Mouse (Mus musculus): Measurements from ENCODE around the gene Ttll3. TPM values are rescaled to one million over a fixed set of nuclear protein-coding genes. Genes with fewer than 3 reads are reported as not detected.
A peak's percentile ranks its signal among the peaks of the same experiment; 100 is the strongest.

The Ttll3 gene
- total and polyA plus RNA-seq, 3 experiments = 5.7 to 11.2 TPM; not detected in 1

GRCm38 (mm10) chr6:113418441-113419198 lies 29.6 kb downstream of the Ttll3 start:
- Histone ChIP-seq H3K36me3 (ENCODE audit: control insufficient read depth in 1 of 2, insufficient read depth in 2 of 2, low read length in 2 of 2) (peaks cover 0 to 7% of the 10 kb centered on the region in 2 experiments; a peak in 2 of 4 replicates), H3K27me3 (ENCODE audit: control insufficient read depth in 1 of 2, insufficient read depth in 2 of 2, low read length in 2 of 2) (no peaks in the 10 kb centered on the region), H3K27ac (ENCODE audit: control insufficient read depth, low read depth, low read length) (peak overlapping the region; percentile 30), H3K79me2 (ENCODE audit: control insufficient read depth, insufficient read depth, low read length, poor library complexity) (peaks cover 6% of the 10 kb centered on the region), H3K4me1 (ENCODE audit: control insufficient read depth in 1 of 2, insufficient read depth in 2 of 2, low read length in 2 of 2) (peaks cover 6 to 20% of the 10 kb centered on the region in 2 experiments; a peak in 3 of 4 replicates), H3K9ac (ENCODE audit: control insufficient read depth, low read depth, low read length, poor library complexity, severe bottlenecking) (peak overlapping the region; percentile 81), H3K4me3 (ENCODE audit: control insufficient read depth in 1 of 2, insufficient read depth in 1 of 2, low read depth in 2 of 2, low read length in 2 of 2) (peak overlapping the region; percentile 76 to 96), H3K9me3 (replicated peaks; ENCODE audit: insufficient read depth, low read length) (no peaks in the 10 kb centered on the region)
- peak; percentile 66 for TF ChIP-seq MAX (IDR thresholded peaks at IDR 0.05; ENCODE audit: low read length)
- no peak for TF ChIP-seq BHLHE40 (IDR thresholded peaks at IDR 0.05; ENCODE audit: borderline replicate concordance, low read depth, low read length)
- no peak for DNase-seq (ENCODE audit: low read depth, low spot score)

- Histone ChIP-seq H3K4me3 (ENCODE audit: control insufficient read depth in 1 of 2, insufficient read depth in 1 of 2, low read depth in 2 of 2, low read length in 2 of 2) (peak within 1 kb of the TSS; percentile 76 to 96), H3K79me2 (ENCODE audit: control insufficient read depth, insufficient read depth, low read length, poor library complexity) (peaks cover 6% of the 10 kb centered on the region), H3K36me3 (ENCODE audit: control insufficient read depth in 1 of 2, insufficient read depth in 2 of 2, low read length in 2 of 2) (peaks cover 0 to 7% of the 10 kb centered on the region in 2 experiments; a peak in 2 of 4 replicates), H3K9me3 (replicated peaks; ENCODE audit: insufficient read depth, low read length) (no peaks in the 10 kb centered on the region), H3K9ac (ENCODE audit: control insufficient read depth, low read depth, low read length, poor library complexity, severe bottlenecking) (peak within 1 kb of the TSS; percentile 81), H3K27ac (ENCODE audit: control insufficient read depth, low read depth, low read length) (peak within 1 kb of the TSS; percentile 30), H3K27me3 (ENCODE audit: control insufficient read depth in 1 of 2, insufficient read depth in 2 of 2, low read length in 2 of 2) (no peaks in the 10 kb centered on the region), H3K4me1 (ENCODE audit: control insufficient read depth in 1 of 2, insufficient read depth in 2 of 2, low read length in 2 of 2) (peaks cover 6 to 20% of the 10 kb centered on the region in 2 experiments; a peak in 3 of 4 replicates)
- peak; percentile 80 for TF ChIP-seq ZMIZ1 (IDR thresholded peaks at IDR 0.05; ENCODE audit: low read depth, low read length)
- TF ChIP-seq GATA1 (IDR thresholded peaks at IDR 0.05; ENCODE audit: low read depth, low read length) = no peak
- no peak for TF ChIP-seq EP300 (IDR thresholded peaks at IDR 0.05; ENCODE audit: low read depth in 1 of 2, low read length in 2 of 2)
- peak; percentile 71; the same call in 1 of the 2 replicates for TF ChIP-seq TBP (IDR thresholded peaks at IDR 0.05; ENCODE audit: low read depth, low read length)
- TF ChIP-seq UBTF (IDR thresholded peaks at IDR 0.05; ENCODE audit: borderline replicate concordance, insufficient read depth, low read depth, low read length) = no peak
- TF ChIP-seq POLR2A (IDR thresholded peaks at IDR 0.05; ENCODE audit: control insufficient read depth in 1 of 2, insufficient read depth in 1 of 2, low read depth in 1 of 2, low read length in 2 of 2, poor library complexity in 1 of 2) = peak; percentile 76 to 92; a peak in 3 of 4 replicates
- TF ChIP-seq USF2 (IDR thresholded peaks at IDR 0.05; ENCODE audit: borderline replicate concordance in 1 of 2, insufficient read depth in 1 of 2, low read depth in 1 of 2, low read length in 2 of 2) = no peak
- no peak for TF ChIP-seq ZNF384 (IDR thresholded peaks at IDR 0.05; ENCODE audit: low read depth, low read length)
- TF ChIP-seq POLR2AphosphoS2 (IDR thresholded peaks at IDR 0.05; ENCODE audit: low read length) = peak; percentile 91
- no peak for TF ChIP-seq MYC (IDR thresholded peaks at IDR 0.05; ENCODE audit: low read depth, low read length)
- TF ChIP-seq MAZ (IDR thresholded peaks at IDR 0.05; ENCODE audit: low read depth, low read length) = no peak
- TF ChIP-seq ELF1 (IDR thresholded peaks at IDR 0.05; ENCODE audit: low read depth, low read length) = no peak; the same call in 1 of the 2 replicates
- no peak; the same call in 1 of the 2 replicates for TF ChIP-seq MAX (IDR thresholded peaks at IDR 0.05; ENCODE audit: low read length)
- peak; percentile 97 for TF ChIP-seq NRF1 (IDR thresholded peaks at IDR 0.05; ENCODE audit: insufficient read depth, low read depth, low read length, poor library complexity, severe bottlenecking)
- TF ChIP-seq TCF12 (IDR thresholded peaks at IDR 0.05; ENCODE audit: low read depth, low read length) = peak; percentile 45; the same call in 1 of the 2 replicates
- peak; percentile 69 for TF ChIP-seq HCFC1 (IDR thresholded peaks at IDR 0.05; ENCODE audit: low read depth, low read length)
- TF ChIP-seq SIN3A (IDR thresholded peaks at IDR 0.05; ENCODE audit: low read length) = no peak; the same call in none of the 2 replicates
- TF ChIP-seq CHD2 (IDR thresholded peaks at IDR 0.05; ENCODE audit: low read length) = 0 out of 2 replicates have a peak, but pooled peaks have one; percentile 38
- peak; percentile 72 for TF ChIP-seq MXI1 (IDR thresholded peaks at IDR 0.05; ENCODE audit: low read depth, low read length)
- TF ChIP-seq TAL1 (IDR thresholded peaks at IDR 0.05; ENCODE audit: low read length) = no peak
- TF ChIP-seq KAT2A (conservative IDR thresholded peaks at IDR 0.05; ENCODE audit: low read depth, low read length) = no peak; the same call in 1 of the 2 replicates
- peak; percentile 86 for TF ChIP-seq NELFE (IDR thresholded peaks at IDR 0.05; ENCODE audit: low read depth, low read length)
- peak; percentile 99 for DNase-seq (ENCODE audit: low read depth, low spot score)
Measured at GRCm38 (mm10) chr6:113419199-113419587, 30.1 kb downstream of the Ttll3 start, which contains the start of gene Rpusd3. TSS of gene Rpusd3 (minus strand) at chr6:113419340.
